Mouse (Mus musculus): Measurements from ENCODE around the gene Tmem18. TPM values are rescaled to one million over a fixed set of nuclear protein-coding genes. Genes with fewer than 3 reads are reported as not detected.

The Tmem18 gene
- total RNA-seq (2021): 10 to 100 TPM; 12.0 to 13.7 TPM
- long read RNA-seq, experiment 1, transcript Tmem18-201 (5 exons, 2,971 nt): major isoform, 12 of 21 reads
- long read RNA-seq, experiment 1, partial matches to known transcripts: 1 of 21 reads
- long read RNA-seq, experiment 1, other reads (novel, unspliced or antisense): 5 of 21 reads
- long read RNA-seq, experiment 2, transcript Tmem18-201 (5 exons, 2,971 nt): major isoform, 7 of 20 reads
- long read RNA-seq, experiment 2, partial matches to known transcripts: 4 of 20 reads
- long read RNA-seq, experiment 2, other reads (novel, unspliced or antisense): 9 of 20 reads

GRCm38 (mm10) chr12:30584356-30584740, at the start of gene Tmem18:
Gene Tmem18 (plus strand): TSS chr12:30584426.
- peak; percentile 72 to 82 for DNase-seq (ENCODE audit: low spot score in 2 of 2)

- no peak for DNase-seq (ENCODE audit: low spot score in 2 of 2)
Observed at GRCm38 (mm10) chr12:30557349-30557748, 26.9 kb upstream of the Tmem18 start.

- DNase-seq (ENCODE audit: low spot score in 2 of 2): no peak
Observed at GRCm38 (mm10) chr12:30561411-30561810, 22.8 kb upstream of the Tmem18 start.

DNA sequence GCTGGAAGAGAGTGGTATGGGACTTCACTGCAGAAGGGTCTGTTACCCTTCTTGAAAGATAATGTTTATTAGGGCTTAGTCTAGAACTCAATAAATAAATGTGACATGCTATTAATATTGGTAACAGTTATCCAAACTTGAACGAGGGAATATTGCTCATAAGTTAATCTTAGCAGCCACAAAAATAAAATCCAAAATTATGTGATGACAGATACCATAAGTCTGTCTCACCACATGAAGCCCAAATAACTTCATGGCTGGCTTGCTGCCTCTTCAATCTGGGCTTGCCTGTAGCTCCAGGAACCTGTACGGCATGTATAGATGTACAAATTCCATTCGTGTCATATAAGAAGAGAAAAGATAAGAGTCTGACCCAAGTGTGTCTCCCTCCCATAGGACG, 12.2 kb upstream of the Tmem18 start:
- DNase-seq (ENCODE audit: low spot score in 2 of 2): no peak

DNA sequence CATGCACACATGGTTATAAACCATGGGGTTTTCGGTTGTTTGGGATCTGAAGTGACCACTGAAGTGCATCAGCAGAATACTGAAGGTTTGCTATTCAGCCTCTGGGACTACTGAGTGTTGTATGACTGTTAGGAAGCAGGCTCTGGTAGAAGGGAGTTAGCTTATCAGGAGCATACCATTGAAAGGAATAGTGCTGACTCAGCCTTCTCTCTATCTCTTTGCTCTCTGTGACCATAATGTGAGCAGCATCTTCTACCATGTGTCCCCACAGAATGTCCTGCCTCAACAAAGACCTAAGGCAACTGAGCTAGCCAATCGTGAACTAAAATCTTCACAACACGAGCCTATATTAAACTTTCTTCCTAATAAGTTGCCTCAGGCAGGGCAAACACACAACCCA, 8.3 kb upstream of the Tmem18 start:
- DNase-seq (ENCODE audit: low spot score in 2 of 2): no peak

DNA sequence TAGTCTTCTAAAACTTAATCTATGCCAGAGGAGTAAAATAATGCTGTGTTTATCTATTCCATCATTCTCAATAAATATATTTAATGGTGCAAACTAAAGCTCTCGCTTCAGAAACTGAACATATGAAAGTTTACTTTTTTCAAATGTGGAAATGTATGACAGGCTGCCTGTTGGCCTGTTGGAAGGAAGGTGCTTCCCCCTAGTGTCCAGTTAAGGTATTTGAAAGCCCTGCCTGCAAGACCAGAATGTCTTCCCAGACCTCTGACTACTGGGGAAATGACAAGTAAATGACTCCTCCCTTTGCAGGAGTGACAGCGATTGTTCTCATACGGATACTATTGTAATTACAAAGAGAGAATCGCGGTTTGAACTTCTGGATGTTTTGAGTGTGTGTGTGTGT, 6.2 kb upstream of the Tmem18 start:
- DNase-seq (ENCODE audit: low spot score in 2 of 2): peak in 1 of 2 experiments; percentile 58

DNA sequence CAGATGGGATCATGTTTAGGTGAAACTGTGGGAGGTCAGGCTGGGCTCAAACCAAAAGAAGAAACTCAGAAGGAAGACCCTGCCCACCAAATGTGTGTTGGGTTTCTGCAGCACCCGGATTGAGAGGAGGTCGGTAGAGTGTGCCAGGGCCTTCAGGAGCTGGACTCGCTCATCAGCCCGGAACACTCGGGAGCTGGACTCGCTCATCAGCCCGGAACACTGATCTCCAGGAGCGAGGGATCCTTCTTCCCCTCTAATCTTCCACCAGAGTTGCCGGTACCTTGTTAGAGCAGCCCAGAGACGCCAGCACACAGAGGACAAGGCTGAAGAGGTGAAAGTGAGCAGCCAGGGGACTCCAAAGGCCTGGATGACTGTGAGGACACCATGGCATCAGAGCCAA, 2.9 kb upstream of the Tmem18 start:
- no peak for DNase-seq (ENCODE audit: low spot score in 2 of 2)

DNA sequence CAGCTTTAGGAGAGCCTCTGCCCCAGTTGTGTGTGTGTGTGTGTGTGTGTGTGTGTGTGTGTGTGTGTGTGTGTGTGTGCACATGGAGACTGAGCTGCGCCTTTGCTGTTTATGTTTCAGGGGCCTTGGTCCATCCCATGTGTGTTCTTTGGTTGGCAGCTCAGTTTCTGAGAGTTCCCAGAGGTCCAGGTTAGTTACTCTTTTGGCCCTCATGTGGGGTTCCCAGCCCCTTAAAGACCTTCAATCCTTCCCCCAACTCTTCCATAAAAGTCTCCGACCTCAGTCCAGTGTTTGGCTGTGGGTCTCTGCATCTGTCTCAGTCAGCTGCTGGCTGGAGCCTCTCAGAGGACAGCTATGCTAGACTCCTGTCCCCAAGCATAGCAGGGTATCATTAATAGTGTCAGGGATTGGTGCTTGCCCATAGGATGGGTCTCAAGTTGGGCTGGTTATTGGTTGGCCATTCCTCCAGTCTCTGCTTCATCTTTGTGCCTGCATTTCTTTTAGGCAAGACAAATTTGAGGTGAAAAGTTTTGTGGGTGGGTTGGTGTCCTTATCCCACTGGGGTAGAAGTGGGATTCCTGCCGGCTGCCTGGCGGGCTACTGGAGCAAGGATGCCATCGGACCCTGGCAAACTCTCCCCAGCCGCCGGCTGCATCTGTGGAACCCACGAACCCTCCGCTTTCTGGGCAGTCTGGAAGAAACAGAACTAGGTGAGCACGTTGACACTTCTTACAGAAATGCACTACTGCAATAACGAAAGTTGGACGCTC, 455 bp upstream of the Tmem18 start:
- no peak for DNase-seq (ENCODE audit: low spot score in 2 of 2)

DNA sequence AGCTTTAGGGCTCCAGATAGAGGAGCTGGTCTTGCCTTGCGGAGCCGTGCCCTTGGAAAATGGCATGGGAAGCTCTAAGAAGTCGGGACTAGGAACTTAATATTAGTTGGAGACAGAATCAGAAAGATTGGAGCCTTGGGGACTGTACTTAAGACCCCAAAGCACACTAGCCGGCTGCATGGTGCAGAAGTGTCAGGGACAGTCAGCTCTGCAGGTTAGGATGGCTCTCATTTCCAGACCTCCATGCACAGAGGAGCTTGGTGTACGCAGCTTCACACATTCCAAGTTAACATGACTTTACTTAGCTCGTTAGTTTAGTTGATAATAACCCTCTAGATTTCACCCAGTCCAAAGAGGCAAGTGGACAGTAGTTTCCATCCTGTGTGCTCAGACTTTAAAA, 637 bp downstream of the Tmem18 start:
- no peak for DNase-seq (ENCODE audit: low spot score in 2 of 2)

GRCm38 (mm10) chr12:30591832-30592231, 7.6 kb downstream of the Tmem18 start:
- no peak for DNase-seq (ENCODE audit: low spot score in 2 of 2)

GRCm38 (mm10) chr12:30596818-30597407, 12.7 kb downstream of the Tmem18 start:
- no peak for DNase-seq (ENCODE audit: low spot score in 2 of 2)

DNA sequence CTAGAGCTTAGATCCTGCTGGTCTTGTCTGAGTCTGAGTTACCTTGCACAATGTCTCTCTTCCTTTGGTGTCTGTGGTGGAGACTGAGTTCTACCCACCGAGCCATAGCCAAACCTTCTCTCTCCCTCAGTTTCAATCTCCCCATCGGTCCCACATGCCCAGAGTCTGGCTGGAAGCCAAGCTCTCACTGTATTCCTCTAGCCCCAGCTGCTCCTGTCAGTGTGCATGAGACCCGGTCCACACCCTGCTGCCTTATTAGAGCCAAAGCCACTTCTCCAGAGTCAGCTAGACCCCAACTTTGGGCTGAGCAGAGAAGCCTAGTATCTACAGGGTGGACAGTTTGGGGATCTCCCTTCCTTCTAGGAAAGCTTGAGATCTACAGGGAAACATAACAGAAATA, 14.7 kb downstream of the Tmem18 start:
- peak in 1 of 2 experiments; percentile 56 for DNase-seq (ENCODE audit: low spot score in 2 of 2)

DNA sequence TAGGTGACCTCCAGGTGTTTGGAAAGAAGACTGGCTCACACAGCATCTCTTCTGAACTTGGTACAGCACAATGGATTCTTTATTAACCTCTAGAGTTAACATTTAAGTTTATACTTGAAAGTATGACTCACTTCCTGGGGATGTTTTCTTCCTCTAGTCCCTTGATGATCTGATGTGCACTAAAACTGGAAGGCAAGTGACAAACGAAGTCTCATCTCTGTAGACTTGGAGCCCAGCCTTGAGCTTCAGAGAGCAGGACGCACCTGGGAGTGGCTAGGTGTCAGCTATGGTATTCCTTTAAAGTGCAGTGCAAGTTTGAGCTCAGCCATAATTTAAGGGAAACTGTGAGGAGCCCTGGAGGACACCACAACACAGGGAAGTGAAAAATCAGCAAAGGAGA, 15.2 kb downstream of the Tmem18 start:
- no peak for DNase-seq (ENCODE audit: low spot score in 2 of 2)

DNA sequence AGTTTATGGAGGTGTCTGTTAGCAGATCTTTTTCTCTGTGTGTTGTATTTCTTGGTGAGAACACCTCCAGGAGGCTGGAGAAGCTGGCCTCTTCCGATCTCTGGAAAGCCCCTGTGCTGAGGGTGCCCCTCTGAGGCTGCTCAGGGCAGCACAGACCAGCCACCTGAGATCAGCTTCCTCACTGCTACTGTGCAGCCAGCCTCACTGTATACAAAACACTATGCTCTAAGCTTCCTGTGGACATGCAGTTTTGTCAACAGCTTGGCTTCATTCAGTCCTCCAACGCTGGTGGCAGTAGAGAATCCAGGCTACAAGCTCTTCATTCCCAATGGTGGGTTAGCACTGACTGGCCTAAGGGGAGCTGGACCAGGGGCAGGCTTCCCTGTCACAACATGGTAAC, 15.8 kb downstream of the Tmem18 start:
- DNase-seq (ENCODE audit: low spot score in 2 of 2): no peak

DNA sequence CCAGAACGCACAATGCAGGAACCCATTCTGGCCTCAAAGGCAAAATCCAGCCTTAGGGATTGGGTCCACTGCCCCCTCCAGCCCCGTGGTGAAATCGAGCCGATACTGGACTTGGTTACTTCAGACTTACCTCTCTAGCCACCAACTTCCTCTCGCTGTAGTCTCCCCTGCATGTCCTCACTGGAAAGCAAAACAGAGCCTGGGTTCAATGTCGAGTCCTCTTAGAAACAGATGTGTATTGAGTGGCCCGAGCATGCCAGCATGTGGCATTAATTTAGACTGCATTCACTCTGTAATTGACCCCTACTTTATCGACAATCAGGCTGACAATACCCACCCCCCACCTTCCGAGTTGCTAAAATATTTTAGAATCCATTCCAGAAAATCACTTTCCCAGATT, 19.8 kb downstream of the Tmem18 start:
- DNase-seq (ENCODE audit: low spot score in 2 of 2): no peak

DNA sequence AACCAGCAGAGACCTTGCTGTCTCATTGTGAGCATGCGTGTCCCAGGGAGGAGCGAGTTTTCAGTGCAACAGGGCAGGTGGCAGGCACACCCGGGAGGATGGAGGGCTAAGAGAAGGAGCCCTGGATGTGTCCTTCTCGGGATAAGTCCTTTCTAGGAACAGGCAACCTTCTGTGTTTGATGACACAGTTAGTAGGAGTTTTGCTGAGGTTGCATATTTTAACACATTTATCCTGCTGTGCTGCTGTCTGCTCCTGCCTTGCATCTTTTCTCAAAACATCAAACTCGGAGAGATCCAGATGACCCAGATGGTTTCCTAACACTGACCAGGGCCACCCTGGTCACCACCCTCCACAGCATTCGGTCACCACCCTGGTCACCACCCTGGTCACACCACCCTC, 20.6 kb downstream of the Tmem18 start:
- DNase-seq (ENCODE audit: low spot score in 2 of 2): no peak

- DNase-seq (ENCODE audit: low spot score in 2 of 2): no peak
Observed at GRCm38 (mm10) chr12:30605941-30606340, 21.7 kb downstream of the Tmem18 start.

GRCm38 (mm10) chr12:30606743-30607142, 22.5 kb downstream of the Tmem18 start:
- DNase-seq (ENCODE audit: low spot score in 2 of 2): no peak

DNA sequence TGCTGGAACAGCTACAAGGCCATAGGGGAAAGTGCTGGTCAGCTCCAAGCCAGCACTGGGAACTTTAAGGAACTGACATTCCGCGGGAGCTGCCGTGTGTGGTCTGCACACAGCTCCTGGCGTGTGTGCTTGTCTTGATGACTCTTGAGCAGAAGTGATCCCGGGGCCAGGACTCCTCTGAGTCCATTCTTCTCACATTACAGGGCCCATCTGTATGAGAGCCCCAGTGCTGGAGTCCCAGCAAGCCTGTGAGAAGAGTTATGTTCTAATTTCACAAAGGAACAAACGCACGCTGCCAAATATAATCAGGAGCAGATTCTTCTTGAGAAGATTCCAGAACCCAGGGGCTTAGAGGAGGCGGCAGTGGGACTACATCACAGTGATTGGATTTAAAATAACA, 34.2 kb downstream of the Tmem18 start:
- peak in 1 of 2 experiments; percentile 24 for DNase-seq (ENCODE audit: low spot score in 2 of 2)

- no peak for DNase-seq (ENCODE audit: low spot score in 2 of 2)
Observed at GRCm38 (mm10) chr12:30628466-30628865, 44.2 kb downstream of the Tmem18 start.

DNA sequence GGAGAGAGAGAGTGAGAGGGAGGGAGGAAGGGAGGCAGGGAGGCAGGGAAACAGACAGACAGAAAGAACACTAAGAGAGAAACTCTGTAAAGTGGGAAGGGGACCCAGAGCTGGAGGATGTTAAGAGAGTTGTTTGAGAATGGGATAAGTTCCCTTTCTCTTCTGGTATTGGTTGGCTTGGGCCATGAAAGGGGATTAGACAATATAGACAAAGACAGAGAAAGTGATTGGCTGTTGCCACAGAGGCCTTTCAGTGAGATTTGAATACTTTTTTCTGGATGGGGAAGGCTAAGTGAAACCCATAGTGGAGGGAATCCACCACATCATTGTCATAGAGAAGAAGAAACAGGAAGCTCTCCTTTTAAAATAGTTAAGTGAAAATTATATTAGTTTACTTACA, 50.3 kb downstream of the Tmem18 start:
- DNase-seq (ENCODE audit: low spot score in 2 of 2): no peak

Measured in gastrocnemius, postnatal 4 days (tissue).